Mouse (Mus musculus) spleen, postnatal 10 days (tissue): ENCODE data around the gene Dbp.
A peak's percentile ranks its signal among the peaks of the same experiment; 100 is the strongest.

Experiments
- DNase-seq, 2 experiments: peaks; one replicate each; pipeline ENCODE4 v3.0.0; 2021 to 2022; ENCODE audit warnings: low spot score in 2 of 2

Gene Dbp

DNA sequence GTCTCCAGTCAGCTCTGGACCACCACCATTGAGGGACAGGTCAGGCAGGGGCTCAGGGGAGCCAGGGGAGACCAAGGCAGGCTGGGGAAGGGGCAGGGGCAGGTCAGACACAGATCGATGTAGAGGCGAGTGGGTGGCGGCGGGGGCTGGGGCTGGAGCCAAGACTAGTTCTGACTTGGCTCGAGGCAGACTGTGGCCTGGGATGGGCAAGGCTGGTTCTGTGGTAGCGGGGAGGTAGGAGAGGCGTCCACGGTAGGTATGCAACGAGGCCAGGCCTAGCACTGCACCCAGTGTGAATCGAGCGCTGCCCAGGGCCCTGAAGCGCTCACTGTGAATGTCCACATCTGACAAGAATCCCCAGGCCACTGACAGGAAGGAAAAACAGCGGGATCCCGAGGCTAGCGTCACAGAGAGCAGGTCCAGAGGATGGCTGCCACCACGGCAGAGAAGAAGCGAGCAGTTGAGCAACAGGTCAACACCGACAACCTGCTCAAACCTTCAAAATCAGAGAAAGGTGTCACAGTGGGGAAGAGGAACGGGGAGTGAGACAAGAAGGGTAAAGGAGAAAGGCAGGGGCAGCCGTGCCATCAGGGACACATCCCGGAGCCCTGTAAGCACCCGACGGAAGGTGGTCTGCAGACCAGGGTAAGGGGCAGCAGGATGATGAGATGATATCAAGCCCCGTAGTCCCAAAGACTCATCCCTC is 6.6 kb downstream of the Dbp start:
- no peak for DNase-seq

DNA sequence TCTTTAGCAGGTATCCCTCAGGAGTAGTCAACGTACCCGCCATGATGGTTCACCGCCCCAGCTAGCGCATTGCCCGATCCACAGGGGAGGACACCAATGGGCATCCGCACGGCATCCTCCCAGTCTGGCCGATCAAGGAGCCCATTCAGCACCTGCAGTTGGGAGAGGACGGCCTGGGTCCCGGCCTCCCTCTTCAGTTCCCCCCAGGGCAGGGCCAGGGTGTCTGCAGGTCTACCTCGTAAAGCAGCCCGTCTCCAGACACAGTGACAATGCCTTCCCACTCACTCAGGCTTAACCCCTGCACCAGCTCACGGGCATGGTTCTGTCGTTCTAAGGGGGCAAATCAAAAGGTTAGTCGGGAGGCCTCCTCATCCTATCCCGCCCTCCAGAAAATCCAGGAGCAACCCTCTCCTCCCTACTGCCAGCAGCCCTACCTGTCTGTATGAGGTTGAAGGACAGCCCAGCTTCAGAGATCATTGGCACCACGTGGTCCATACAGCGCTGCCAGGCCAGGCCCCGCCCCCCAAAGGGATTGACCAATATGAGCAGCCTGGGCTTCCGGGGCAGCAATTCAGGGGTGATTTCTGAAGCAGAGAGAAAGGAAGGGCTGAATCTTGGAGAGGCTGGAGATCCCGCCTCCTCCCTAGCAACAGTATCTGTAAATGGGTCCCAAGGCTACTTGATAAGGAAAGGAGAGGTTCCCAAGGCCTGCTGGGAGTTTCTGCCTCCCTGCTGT is 7.3 kb downstream of the Dbp start:
- DNase-seq: no peak

DNA sequence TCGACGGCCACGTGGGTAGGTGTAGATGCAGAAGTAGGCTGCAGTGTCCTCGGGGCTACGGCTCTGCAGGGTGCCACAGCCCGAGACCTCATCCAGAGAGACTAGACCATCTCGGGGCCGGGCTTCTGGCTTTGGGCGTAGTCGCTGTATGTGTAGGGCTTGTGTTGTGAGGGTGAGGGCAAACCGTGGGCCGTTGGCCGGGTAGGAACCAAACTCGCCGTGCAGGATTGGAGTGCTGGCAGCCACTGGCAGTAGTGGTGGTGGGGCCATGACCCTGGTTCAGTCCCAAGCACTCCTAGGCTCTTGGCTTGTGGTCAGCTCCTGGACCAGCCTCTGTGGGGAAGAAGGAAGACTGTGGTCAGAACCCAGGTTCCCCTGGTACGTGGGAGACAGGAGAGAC is 8.5 kb downstream of the Dbp start:
- DNase-seq: no peak

DNA sequence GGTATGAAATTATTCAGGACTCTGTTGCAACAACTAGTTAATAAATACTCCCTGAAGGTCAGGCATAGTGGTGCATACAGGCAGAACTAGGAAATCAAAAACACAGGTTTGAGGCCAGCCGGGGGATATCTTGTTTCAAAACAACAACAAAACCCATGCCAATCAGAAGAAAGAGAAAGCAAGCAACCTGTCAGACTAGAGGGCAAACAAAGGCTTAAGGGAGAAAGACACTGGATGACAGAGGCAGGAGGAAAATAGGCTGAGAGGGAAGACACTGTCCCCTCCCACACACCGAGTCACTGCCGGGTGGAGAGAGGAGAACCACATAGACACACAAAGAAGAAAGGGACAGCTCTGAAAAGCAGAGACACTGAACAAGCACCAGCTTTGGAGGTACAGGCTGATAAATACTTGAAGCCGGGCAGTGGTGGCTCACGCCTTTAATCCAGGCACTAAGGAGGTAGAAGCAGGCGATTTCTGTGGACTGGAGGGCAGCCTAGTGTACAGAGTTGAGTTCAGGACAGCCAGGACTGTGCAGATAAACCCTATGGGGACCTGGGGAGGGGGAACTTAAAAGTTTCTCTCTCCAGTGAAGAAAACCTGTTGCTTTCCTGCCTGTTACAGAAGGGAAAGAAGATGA is 9.1 kb downstream of the Dbp start:
- DNase-seq: no peak

DNA sequence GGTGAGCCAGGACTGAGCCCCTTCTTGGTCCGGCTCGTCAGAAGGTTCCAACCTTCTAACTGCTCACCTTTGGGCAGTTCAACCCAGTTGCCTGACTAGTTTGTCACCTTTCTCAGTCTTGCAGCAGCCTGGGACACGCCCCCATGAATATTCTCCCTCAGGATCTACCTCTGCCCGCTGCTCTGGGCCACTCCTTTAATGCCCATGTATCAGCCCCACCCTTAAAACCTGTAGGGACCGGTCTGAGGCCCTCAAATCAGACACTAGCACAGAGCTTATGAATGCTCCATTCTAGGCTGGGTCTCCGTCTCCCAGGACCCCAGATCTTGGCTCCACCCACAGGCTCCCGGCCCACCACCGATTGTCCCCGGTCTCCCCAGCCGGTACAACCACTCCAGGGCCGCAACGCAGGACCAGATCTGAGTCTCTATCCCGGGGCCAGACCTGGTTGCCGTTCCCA is 9.8 kb downstream of the Dbp start:
- DNase-seq: no peak

DNA sequence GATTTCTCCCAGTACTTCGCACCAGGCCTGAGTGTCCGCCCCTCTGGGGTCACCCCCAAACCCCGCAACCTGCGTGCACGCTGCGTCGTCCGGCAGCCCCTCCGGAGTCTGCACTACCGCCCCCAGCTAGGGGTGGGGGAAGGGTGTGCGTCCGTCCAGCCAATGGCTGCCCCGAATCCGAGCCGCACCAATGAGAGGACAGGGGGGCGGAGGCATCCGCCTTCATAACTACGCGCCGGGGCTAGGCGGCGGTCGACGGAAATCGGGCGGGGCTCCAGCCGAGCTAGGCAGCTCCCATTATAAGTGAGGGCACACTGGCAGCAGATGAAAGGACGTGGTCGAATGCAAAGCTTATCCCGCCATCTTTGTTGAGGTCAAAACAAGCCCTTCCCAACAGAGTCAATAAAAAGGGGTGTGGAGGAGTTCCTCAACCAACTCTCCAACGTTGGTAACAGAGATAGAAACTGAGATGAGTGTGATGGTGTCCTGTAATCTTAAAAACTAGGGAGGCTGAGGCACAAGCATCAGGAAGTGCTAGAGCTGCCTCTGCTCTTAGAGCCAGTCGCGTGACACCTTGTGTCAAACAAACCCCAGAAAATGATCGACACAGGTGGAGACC is 10.3 kb downstream of the Dbp start, which contains the start of gene Rpl18:
Gene Rpl18, plus strand, starts transcription at position 368 of the 619 bp plus-strand sequence.
- peak; percentile 84 to 96 for DNase-seq

DNA sequence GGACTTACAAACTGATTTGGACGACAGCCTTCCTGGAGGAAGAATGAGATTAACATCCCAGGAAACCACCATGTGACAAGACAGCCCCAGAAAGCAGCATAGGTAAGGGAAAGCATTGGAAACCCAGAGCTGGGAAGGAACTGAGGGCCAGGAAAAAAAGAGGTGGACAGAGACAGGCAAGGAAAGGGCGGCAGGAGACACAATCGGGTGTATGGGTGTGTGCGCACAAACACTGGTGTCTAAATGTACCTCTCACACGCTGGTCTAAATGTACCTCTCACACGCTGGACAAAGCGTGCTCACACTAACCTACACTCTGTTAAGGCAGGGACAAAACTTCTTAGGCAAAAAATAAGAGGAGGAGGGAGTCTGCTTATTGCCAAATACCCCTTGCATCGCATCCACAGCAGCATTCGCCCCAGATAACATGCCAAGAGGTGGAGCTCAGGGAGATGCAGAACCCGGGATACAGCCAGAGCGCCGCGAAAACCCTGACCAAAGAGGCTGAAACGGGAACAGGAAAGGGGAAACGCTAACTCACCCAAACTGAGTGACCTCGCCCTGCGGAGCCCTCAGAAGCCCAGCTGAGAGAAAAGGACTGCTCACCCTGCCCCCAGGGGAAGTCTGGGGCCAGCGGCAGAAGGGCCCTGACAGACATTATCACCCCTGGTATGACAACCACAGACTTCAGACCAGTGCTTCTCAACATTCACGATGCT is 11.0 kb downstream of the Dbp start:
- peak; percentile 23 to 46 for DNase-seq

DNA sequence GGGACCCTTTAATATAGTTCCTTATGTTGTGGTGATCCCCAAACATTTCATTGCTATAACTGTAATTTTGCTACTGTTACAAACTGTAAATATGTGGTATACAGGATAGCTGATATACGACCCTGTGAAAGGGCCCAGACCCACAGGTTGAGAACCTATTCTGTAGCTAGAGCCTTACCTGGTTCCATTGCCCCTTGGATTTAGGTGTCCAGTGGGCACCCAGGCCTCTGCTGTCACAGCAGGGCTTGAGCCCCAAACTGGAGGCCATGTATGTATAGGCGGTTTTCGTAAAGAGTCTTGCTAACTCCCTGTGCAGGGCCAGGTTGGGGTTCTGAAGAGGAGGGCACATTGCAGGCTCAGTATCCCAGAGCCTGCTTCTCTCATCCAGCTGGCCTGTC is 11.6 kb downstream of the Dbp start:
- DNase-seq: no peak

DNA sequence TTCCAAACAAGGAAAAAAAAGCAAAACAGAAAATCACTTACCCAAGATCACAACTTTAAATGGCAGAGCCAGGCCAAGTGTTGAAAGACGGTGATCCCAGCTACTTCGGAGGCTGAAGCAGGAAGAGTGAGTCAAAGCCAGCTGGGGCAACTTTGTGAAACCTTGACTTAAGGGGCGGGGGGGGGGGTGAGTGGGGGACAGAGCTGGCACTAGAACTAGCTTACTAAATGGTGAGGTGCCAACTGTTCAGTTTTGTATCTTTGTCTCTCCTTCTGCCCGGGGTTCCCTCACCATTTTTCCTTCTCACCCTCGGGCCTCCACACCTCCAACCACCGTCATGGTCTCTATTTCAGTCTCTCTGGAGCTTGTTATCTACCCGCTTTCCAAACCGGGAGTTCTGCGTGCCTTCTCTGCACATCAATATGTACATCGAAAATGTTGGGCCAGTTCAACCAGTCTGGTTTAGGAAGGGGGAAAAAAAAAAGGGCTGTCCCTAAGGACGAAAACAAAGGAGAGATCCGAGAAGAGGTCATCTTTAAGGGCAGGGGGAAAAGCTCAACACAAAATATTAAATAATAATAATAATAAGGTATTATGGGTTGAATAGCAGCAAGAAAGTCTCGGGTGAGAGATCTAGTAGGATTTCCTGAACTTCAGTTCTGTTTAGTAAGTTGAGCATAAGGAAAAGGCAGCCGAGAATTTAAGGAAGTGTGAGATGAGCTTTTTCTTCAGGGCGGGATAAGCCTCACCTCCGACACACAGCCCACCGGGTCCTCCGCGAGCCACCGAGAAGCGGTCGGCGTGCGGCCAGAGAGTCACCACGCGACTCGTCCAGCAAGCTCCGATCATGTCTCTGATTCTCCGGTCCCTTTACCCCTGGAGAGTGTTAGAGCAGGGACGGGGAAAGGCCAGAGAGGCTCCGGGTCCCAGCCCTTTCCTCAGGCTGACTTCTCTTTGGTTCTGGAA is 12.3 kb downstream of the Dbp start:
- no peak for DNase-seq

DNA sequence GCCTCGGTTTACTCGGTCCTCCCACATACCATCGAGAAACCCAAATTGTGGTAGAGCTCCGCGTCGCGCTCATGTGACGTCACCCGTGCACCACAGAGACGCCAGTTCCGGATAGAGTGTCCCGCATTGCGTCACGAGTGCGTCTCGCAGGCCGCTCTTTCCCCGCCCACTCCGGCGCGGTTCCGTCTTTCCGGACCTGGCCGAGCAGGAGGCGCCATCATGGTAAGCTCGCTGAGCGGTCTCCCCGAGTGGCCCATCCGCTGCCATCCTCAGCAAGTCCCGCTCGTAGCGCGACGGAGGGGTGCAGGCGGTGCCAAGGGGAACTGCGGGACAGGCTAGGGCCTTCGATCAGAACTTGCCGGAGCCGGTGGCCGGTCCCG is 13.0 kb downstream of the Dbp start, which contains the start of gene Sphk2:
Gene Sphk2, minus strand, starts transcription at position 85 of the 380 bp plus-strand sequence.
- peak; percentile 98 for DNase-seq

DNA sequence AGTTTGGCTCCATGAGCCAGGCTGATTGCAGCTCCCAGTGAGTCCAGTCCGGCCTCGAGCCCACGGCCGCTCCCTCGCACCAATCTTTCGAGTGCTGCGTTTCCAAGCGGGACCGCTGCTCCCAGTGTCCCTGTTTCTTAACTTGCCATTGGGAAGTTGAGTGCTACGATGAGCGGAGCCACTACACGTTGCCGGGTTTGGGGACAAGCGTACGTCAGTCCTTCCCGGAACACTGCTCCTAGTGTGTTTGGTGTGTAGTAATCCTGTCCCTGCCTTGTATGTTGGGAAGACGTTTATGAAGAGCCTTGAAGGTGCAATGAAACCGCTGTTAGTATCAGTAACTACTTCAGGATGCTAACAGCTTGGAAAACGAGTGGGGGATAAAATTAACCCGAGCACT is 13.4 kb downstream of the Dbp start:
- no peak for DNase-seq

DNA sequence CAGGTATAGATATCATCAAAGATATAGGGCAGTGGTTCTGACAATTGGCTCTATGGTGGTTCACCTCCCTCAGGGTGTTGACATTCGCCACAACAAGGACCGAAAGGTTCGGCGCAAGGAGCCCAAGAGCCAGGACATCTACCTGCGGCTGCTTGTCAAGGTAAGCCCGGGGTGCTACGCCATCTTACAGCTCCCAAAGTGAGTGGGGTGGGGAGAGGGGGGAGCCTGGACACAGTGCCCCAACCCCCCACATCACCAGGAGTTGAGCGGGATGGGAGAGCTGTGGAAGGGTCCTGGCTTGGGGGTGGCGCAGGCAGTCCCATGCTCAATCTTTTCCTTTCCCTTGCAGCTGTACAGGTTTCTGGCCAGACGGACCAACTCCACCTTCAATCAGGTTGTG is 14.3 kb downstream of the Dbp start:
- DNase-seq: no peak

DNA sequence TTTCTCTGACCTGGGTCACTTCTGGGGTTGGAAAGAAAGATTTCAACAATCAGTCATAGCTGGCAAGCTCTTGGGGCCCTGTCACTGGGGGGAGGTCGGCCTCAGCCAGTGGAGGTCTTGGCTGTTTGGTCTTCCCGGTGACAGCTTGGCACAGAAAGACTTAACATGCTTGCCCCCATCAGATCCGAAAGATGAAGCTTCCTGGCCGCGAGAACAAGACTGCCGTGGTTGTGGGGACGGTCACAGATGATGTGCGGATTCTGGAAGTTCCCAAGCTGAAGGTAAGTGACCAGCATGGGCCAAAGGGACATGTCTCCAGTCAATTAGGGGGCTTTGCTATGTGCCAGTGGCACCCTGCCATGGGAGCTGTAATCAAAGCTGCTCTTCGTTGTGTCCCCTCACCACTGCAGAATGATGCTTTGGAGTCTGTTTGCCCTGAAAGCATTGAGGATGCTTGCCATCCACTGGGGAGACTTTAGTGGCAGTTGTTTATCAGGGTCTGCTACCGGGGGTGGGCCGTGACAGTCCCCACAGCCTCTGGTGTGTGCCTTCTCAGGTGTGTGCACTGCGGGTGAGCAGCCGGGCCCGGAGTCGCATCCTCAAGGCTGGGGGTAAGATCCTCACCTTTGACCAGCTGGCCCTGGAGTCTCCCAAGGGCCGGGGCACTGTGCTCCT is 15.0 kb downstream of the Dbp start:
- DNase-seq: no peak

DNA sequence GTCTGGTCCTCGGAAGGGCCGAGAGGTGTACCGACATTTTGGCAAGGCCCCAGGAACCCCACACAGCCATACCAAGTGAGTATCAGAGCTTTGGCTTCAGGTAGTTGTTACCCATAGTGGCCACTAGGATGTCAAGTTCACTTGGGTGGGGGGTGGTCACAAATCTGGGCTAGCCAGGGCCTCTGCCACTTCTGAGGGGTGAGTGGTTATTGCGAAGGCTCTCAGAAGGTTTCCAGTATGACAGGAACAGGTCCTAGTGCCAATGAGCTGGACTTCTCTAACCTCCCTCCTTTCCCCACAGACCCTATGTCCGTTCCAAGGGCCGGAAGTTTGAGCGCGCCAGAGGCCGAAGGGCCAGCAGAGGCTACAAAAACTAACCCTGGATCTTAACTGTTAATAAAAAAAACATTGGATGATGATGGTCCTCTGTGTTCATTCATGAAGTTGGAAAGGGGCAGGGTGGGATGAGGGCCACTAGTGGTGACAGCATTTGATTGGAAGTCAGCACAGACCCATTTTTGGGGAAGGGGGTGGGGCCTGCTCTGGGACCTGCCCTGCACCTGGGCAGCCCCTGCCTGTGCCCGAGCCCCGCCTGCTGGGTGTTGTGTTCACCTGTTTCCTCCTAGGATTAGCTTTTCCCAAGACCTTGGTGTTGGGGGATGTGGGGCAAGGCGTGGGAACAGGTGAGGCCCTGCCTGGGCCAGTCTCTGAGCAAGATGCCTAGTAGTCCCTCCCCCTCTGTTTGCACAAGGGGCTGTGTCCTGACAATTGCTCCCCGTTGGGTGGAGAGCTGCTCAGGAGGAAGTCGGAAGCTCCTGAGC is 15.7 kb downstream of the Dbp start, which contains the start of gene Fam83e:
Gene Fam83e, plus strand, starts transcription at position 800 of the 821 bp plus-strand sequence.
- no peak for DNase-seq

DNA sequence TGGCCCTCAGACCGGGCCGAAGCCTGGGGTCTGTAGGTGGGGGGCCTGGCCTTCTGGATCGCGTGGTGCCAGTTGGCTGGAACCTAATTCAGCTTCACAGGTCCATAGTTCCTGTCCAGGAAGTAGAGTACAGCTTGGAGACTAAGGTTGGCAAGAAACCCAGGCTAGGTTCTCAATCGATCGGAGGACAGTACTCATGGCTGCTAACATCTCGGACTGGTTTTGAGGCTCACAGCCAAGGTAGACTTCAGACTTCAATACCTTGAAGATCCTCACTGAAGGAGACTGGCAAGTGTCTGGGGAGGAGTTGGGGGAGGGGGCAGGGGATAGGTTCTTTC is 16.3 kb downstream of the Dbp start:
- no peak for DNase-seq

DNA sequence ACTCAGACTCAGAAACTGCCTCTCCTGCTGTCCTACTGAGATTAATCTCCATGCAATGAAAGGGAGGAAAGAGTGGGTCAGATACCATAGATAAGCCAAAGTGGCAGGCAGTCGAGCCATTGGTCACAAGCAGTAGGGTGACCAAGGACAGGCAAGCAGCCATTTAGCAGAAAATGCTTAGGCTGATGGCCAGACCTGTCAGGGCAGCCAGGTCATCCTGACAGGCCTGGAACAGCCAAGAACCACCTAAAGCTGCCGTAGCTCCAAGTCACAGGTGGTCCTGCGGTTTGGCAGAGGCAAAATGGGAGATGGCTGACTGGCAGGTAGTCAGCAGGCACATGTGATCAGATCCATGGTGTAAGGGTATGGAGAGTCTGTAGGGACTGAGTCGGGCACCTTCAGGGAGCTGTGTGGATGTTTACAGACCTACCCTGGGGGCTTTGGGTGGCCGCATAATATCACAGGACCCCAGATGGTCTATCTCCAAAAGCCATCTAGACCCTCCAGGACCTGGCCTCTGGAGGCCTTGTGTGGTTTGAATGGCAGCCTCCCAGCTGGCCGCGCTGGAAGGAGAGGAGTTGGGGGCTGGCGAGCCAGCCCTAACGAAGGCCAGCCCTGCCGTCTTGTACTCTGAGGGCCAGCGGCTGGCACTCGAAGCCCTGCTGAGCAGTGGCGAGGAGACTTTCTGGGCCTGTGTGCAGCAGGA is 16.9 kb downstream of the Dbp start:
- DNase-seq: no peak

DNA sequence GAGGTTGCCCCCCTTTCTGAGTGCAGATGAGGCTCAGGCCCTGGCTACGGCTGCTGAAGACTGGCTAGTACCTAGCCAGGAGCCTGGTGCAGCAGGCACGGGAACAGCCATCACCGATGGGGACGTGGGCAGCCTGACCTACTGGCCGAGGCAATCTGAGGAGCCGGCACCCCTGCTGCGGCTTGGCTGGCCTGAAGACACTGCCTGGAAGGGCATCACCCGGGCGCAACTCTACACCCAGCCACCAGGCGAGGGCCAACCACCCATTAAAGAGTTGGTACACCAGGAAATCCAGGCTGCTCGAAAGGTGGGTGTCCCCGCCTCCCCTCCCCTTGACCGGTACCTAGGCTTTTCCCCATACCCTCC is 17.4 kb downstream of the Dbp start:
- DNase-seq: no peak

DNA sequence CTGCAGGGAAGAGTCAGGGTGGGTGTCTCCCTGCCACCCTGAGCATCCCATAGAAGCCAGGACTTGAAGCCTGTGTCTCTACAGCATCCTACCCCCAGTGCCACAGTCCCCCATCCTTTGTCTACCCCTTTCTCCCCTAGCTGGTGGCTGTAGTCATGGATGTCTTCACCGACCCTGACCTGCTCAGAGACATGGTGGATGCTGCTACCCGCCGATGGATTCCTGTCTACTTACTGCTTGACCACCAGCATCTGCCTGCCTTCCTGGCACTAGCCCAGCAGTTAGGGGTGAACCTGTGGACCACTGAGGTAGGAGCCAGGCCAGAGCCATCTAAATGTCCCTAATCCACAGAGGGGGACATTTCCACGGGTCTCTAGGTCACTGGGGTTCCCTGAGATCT is 18.4 kb downstream of the Dbp start:
- no peak for DNase-seq

DNA sequence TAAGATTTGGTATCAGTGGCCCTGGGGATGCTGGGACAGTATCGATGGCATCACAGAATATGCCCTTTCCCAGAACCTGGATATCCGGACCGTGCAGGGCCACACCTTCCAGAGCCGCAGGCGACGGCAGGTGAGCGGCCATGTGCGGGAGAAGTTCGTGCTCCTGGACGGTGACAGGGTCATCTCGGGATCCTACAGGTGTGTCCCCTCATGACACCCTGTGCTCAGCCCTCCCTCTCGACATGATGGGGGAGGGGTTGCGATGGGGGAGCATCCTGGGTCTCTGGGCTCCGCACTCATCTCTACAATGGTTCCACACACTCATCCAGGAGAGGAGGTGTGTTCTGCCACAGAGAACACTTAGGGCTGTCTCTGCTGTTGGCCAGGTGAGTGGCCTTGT is 18.9 kb downstream of the Dbp start:
- DNase-seq: no peak
